Mouse (Mus musculus) lung, adult 18-20 months (tissue): ENCODE results near the gene Lum.

Experiments used
- DNase-seq, 2 experiments: peaks; one replicate each; pipeline ENCODE4 v3.0.0; 2022; ENCODE audit warnings: mixed read lengths in 2 of 2

Gene Lum

GRCm38 (mm10) chr10:97564957-97565856, at the start of gene Lum:
Lum (plus strand) TSS chr10:97565128.
- no peak for DNase-seq

DNA sequence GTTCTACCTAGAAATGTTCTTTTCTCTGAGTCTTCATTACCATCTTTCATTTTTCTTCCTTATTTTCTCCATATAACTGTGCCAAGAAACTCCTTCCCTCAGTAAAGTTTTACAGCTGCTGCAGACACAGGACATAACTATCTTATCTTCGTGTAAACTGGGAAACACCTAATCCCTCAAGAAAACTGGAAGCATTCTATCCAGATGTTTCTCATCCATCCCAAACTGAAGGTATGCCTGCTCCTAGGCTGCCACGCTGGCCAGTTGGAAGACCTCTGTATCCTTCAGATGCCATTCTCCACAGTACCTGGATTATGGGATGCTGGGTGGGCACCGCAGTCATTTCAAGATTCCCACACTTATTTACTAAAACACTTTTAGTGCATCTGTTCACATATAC, 41.6 kb upstream of the Lum start:
- DNase-seq = no peak

- DNase-seq = no peak
These were observed 29.2 kb upstream of the Lum start for GRCm38 (mm10) chr10:97535697-97536096.

DNA sequence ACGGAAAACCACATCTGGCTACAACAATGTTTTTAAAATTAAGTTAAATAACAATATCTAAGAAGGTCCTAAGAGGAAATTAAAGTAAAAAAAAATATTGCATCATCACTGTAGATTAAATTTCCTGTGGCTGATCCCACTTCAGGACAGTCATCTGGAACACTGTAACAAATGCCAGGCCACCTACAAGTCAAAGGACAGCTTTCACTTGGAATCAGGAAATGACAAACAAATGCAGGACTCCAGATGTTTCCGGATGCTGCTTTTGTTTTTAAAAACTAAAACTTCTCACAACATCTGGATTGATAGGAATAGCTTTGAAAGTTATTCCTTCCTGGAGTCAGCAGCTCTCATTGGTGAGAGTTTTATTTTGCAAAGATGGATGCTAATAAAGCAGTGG, 28.0 kb upstream of the Lum start:
- DNase-seq = peak in 1 of 2 experiments; percentile 4

GRCm38 (mm10) chr10:97538202-97538601, 26.7 kb upstream of the Lum start:
- DNase-seq = no peak

GRCm38 (mm10) chr10:97547740-97548139, 17.2 kb upstream of the Lum start:
- no peak for DNase-seq

- DNase-seq = no peak
These were observed 2.7 kb downstream of the Lum start for GRCm38 (mm10) chr10:97567489-97568135.

- no peak for DNase-seq
These were observed 17.8 kb downstream of the Lum start for GRCm38 (mm10) chr10:97582543-97583231.

DNA sequence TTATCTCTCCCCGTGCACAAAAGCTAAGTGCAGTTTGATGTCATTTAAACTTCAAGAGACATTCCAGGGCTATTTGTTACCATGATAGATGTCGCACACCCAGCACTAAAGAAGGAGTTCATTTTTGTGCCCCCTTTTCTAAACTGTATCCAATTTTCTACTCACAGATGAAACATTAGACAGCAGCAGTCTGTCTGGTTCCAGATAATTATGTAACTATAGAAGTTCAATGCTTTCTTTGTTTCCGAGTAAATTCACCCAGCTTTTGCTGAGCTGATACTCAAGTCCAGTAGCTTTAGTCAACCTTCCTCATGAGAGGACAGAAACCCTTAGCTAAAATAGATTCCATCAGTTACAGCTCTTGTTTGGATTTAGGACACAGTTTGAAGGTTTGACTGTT, 19.2 kb downstream of the Lum start:
- no peak for DNase-seq

- peak in 1 of 2 experiments; percentile 36 for DNase-seq
These were observed 22.2 kb downstream of the Lum start for GRCm38 (mm10) chr10:97587159-97587558.

DNA sequence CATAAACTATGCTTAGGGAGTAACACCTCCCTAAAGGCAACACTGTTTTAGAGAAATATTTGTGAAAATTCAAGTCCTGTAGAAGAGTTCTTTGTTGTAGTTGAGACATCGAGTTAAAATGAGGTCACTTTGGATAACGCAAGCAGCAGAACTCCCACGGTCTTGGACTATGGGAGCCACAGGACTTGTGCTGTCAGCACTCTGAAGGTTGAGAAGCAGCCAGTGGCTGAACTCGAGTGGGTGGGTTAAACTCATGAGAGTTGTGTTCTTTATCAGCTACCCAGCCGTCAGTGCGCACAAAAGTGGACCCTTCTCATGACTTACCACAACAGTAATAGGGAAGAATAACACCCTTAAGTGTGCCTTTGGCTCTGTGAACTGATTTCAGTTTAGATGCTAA, 24.6 kb downstream of the Lum start:
- peak in 1 of 2 experiments; percentile 2 for DNase-seq

DNA sequence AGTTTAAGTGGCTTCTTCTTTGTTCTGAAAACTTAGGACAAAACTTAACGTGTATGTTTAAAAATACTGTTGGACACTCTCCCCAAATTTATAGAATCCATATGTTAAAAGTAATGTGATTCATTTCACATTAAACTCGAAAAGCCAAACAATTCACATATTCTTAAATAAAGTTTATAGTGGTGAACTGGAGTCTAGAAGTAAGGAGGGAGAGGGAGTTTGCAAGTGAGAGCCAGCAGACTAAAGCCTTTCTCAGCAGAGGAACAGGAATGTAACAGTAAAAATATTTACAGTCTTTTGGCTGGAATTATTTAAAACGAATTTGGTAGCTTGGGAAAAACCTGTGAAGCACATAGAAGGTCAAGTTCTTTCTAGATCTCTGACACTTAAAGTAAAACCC, 26.1 kb downstream of the Lum start:
- no peak for DNase-seq

DNA sequence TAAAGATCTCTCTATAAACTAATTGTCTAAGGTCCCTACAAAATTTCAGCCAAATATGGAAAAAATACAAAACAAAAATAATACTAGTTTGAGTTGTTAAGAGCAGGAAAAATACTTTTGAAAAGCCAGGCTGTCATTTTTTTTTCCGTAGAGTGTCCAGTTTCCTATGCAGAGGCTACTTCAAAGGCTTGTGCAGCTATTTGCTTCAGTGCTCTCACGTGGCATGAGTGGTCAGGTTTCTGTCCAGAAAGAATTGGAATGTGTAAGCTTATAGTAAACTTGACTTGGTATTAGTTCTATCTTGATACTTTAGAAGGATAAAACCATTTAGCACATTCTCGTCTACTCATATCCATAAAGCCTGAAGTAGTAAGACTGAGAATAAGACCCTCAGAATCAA, 26.8 kb downstream of the Lum start:
- no peak for DNase-seq

GRCm38 (mm10) chr10:97595680-97596079, 30.8 kb downstream of the Lum start:
- DNase-seq = no peak

DNA sequence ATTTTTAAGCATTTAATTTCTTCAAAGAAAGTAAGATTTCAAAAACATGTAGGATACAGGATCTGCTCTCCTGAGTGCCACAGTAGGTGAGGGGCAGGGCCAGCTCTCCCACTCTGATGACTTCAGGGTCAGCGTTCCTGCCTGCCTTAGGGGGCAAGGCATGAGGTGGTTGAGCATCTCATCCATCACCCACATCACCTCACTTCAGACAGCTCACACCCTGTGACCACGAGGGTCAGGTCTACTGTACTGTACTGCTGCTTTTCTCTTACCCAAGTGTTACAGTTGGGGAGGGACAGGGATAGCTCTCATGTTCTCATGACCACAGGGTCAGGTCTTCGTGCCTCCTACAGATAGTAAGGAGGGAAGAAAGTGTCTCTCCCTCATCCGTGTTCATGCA, 36.8 kb downstream of the Lum start:
- DNase-seq = no peak

DNA sequence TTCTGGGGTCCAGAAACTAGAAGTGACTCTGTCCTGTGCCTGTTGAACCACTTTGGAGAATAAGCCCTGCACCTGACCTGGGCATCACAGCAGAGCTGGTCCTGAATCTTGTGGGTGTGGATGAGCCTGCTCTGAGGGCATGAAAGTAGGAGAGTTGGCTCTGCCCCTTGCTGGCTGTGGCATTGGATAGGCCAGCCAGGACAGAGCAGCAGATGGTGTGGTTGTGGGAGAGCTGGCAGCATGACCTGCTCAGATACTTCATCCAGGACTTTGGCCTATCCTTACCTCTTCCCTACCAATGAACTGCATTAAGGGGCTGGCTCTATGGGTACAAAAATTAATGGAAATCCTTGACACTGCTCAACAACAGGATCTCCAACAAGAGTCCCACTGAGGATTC, 38.3 kb downstream of the Lum start:
- no peak for DNase-seq

GRCm38 (mm10) chr10:97606579-97606978, 41.7 kb downstream of the Lum start, which contains the start of gene Kera:
Kera (plus strand) TSS chr10:97606879.
- DNase-seq = no peak
